Mouse (Mus musculus): ENCODE results near the gene Mecom.

GRCm38 (mm10) chr3:30459626-30460025 is 88.2 kb downstream of the Mecom start:
- TF ChIP-seq CTCF (IDR thresholded peaks at IDR 0.05; ENCODE audit: borderline replicate concordance, insufficient read depth, low read depth, low read length) (no peak), POLR2A (IDR thresholded peaks at IDR 0.05; ENCODE audit: borderline replicate concordance, insufficient read depth, low read length) (no peak)
